Mouse (Mus musculus) CH12.LX (cell line): Measurements from ENCODE around the gene Pigk. TPM values are rescaled to one million over a fixed set of nuclear protein-coding genes. Genes with fewer than 3 reads are reported as not detected.
"Not testable (repeated sequence)": the region's sequence is repeated elsewhere in the genome, so short reads cannot be mapped to it uniquely, and the experiment has no call there.

Experiments
- DNase-seq: peaks from one replicate; pipeline ENCODE4 v3.0.0-alpha.2; 2013; ENCODE audit errors: extremely low read depth
- H3K27ac ChIP-seq: 2 replicates; pipeline ENCODE4 v1.5.1; 2012; ENCODE audit warnings: low read depth, mild to moderate bottlenecking, control low read depth, moderate library complexity; ENCODE audit not compliant: insufficient read depth
- H3K27me3 ChIP-seq: replicated peaks from 2 replicates; pipeline ENCODE3; 2012; ENCODE audit warnings: inconsistent platforms
- H3K36me3 ChIP-seq, 2 experiments: replicated peaks in 1 of 2; 2 replicates each; pipeline versions ENCODE3 to v1.6.1; 2012; ENCODE audit warnings: inconsistent platforms in 1 of 2, low read length in 1 of 2, mild to moderate bottlenecking in 1 of 2, mixed read lengths in 1 of 2, moderate library complexity in 1 of 2; ENCODE audit not compliant: control insufficient read depth in 1 of 2, insufficient read depth in 1 of 2
- H3K4me1 ChIP-seq, 2 experiments: 2 replicates each; pipeline ENCODE4 v1.6.1; 2012; ENCODE audit warnings: inconsistent platforms in 1 of 2, moderate library complexity in 1 of 2; ENCODE audit not compliant: insufficient read depth in 2 of 2, control insufficient read depth in 1 of 2
- H3K4me2 ChIP-seq: 2 replicates; pipeline ENCODE4 v1.6.1; 2012; ENCODE audit warnings: low read depth, mild to moderate bottlenecking, control low read depth; ENCODE audit not compliant: poor library complexity, insufficient read depth, severe bottlenecking
- H3K4me3 ChIP-seq, 3 experiments: fragments of 150-350 bp in 1 of 3; sonication (generic) in 1 of 3; replicated peaks in 1 of 3; 2 replicates each; pipeline versions ENCODE3 to v1.5.1; 2011 to 2012; ENCODE audit warnings: low read depth in 2 of 3, low read length in 2 of 3, mild to moderate bottlenecking in 2 of 3, moderate library complexity in 2 of 3, control low read depth in 1 of 3, improper control_type of control experiment in 1 of 3, inconsistent platforms in 1 of 3, mixed read lengths in 1 of 3; ENCODE audit not compliant: poor library complexity in 1 of 3
- H3K79me2 ChIP-seq: replicated peaks from 2 replicates; pipeline ENCODE4 v1.6.1; 2012; ENCODE audit warnings: mild to moderate bottlenecking, moderate library complexity; ENCODE audit not compliant: control insufficient read depth, poor library complexity, insufficient read depth, severe bottlenecking; ENCODE audit errors: extremely low read depth
- H3K9ac ChIP-seq: 2 replicates; pipeline ENCODE4 v1.6.1; 2012; ENCODE audit warnings: low read depth, mild to moderate bottlenecking, control low read depth, moderate library complexity; ENCODE audit not compliant: insufficient read depth
- H3K9me3 ChIP-seq: replicated peaks from 2 replicates; pipeline ENCODE3; 2012; ENCODE audit warnings: low read length, inconsistent platforms, mixed read lengths
- CTCF ChIP-seq, 2 experiments: IDR thresholded peaks in 1 of 2; conservative IDR thresholded peaks in 1 of 2; 2 replicates each; pipeline ENCODE4 v1.5.1; 2011 to 2012; ENCODE audit warnings: low read depth in 2 of 2, low read length in 2 of 2, improper control_type of control experiment in 1 of 2, inconsistent platforms in 1 of 2, mild to moderate bottlenecking in 1 of 2, moderate library complexity in 1 of 2
- E2F4 ChIP-seq: IDR thresholded peaks from 2 replicates; pipeline ENCODE4 v1.6.1; 2011; ENCODE audit warnings: low read depth, low read length, improper control_type of control experiment; ENCODE audit not compliant: insufficient replicate concordance
- ELF1 ChIP-seq: IDR thresholded peaks from 2 replicates; pipeline ENCODE4 v1.6.1; 2014; ENCODE audit warnings: low read depth, mild to moderate bottlenecking, inconsistent platforms, low read length, improper control_type of control experiment
- ETS1 ChIP-seq: conservative IDR thresholded peaks from 2 replicates; pipeline ENCODE4 v1.6.1; 2012; ENCODE audit warnings: low read depth, mild to moderate bottlenecking, inconsistent platforms, low read length, improper control_type of control experiment, moderate library complexity
- GABPA ChIP-seq: IDR thresholded peaks from 2 replicates; pipeline ENCODE4 v1.6.1; 2012; ENCODE audit warnings: low read depth, low read length, improper control_type of control experiment, inconsistent platforms; ENCODE audit not compliant: insufficient replicate concordance
- HCFC1 ChIP-seq: IDR thresholded peaks from 2 replicates; pipeline ENCODE4 v1.6.1; 2012; ENCODE audit warnings: low read depth, mild to moderate bottlenecking, inconsistent platforms, low read length, improper control_type of control experiment
- IRF4 ChIP-seq: IDR thresholded peaks from 2 replicates; pipeline ENCODE4 v1.6.1; 2014; ENCODE audit warnings: low read depth, mild to moderate bottlenecking, inconsistent platforms, low read length, improper control_type of control experiment
- MAFK ChIP-seq: IDR thresholded peaks from 2 replicates; pipeline ENCODE4 v1.6.1; 2011; ENCODE audit warnings: low read length, improper control_type of control experiment; ENCODE audit not compliant: insufficient replicate concordance
- MAZ ChIP-seq: IDR thresholded peaks from 2 replicates; pipeline ENCODE4 v1.6.1; 2012; ENCODE audit warnings: low read depth, mild to moderate bottlenecking, inconsistent platforms, low read length, improper control_type of control experiment, moderate library complexity
- PAX5 ChIP-seq: IDR thresholded peaks from 2 replicates; pipeline ENCODE4 v1.6.1; 2012; ENCODE audit warnings: low read length, inconsistent platforms, mixed read lengths
- TCF12 ChIP-seq: IDR thresholded peaks from 2 replicates; pipeline ENCODE4 v1.6.1; 2014; ENCODE audit warnings: low read depth, mild to moderate bottlenecking, inconsistent platforms, low read length, improper control_type of control experiment
- USF2 ChIP-seq: conservative IDR thresholded peaks from 2 replicates; pipeline ENCODE4 v1.6.1; 2011; ENCODE audit warnings: low read depth, low read length, improper control_type of control experiment
- ZC3H11A ChIP-seq: IDR thresholded peaks from 2 replicates; pipeline ENCODE4 v1.6.1; 2012; ENCODE audit warnings: low read depth, mild to moderate bottlenecking, inconsistent platforms, low read length, improper control_type of control experiment
- ZNF384 ChIP-seq: IDR thresholded peaks from 2 replicates; pipeline ENCODE4 v1.6.1; 2012; ENCODE audit warnings: low read depth, low read length, improper control_type of control experiment, inconsistent platforms
- dilution Hi-C: fragments of 300-500 bp; cut with MboI; formaldehyde crosslinking; loops from 2 replicates; pipeline ENCODE4 v1.14.3; 2020; ENCODE audit warnings: low sequenced_read_pairs; ENCODE audit not compliant: extremely low pct_unique_long_range_greater_than_20kb, extremely low pct_ligation_motif_present
- in situ Hi-C: fragments of 300-500 bp; cut with MboI; formaldehyde crosslinking; loops from 3 replicates; pipeline ENCODE4 v1.14.3; 2019; ENCODE audit warnings: low sequenced_read_pairs, low pct_ligation_motif_present, low pct_unique_long_range_greater_than_20kb, mixed read lengths
- polyA plus RNA-seq: library from polyadenylated mRNA; unstranded; fragments of >175 nt; gene quantifications from 2 replicates; pipeline ENCODE4 v1.2.1, GENCODE M21; 2012; ENCODE audit warnings: low read depth; ENCODE audit not compliant: insufficient read length
- total RNA-seq, 2 experiments: library from RNA; depleted of rRNA; stranded (reverse); fragments of 300-350 nt in 1 of 2; fragments of >200 nt in 1 of 2; gene quantifications; 2 replicates each; pipeline ENCODE4 v1.2.3; 2012 to 2014

Pigk gene
- total and polyA plus RNA-seq, 3 experiments = 56.4 to 79.3 (median 67.5) TPM

DNA sequence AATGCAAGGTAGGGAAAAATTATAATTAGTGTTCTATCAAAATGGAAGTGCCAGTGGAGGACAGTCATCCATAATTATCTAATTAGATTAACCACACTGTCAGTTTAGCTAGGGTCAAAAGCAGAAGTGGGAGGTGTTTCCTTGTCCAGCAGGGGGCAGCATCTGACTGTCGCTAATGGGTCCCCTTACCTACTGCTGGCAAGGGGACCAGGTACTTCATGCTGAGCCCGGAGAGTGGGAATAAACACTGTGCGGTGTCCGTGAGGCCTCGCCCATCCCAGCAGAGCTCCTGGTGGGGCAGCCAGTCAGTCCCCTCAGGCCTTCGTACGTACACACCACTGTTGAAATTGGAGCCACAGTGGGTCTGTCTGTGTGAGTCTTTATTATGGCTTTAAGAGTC is 69.9 kb downstream of the Pigk start (continued):
- no peak for TF ChIP-seq ETS1
- no peak for TF ChIP-seq MAFK
- TF ChIP-seq E2F4 = no peak
- no peak for TF ChIP-seq PAX5
- no peak for TF ChIP-seq HCFC1

- dilution Hi-C loops, H3K9ac ChIP-seq, DNase-seq, H3K27ac ChIP-seq, H3K4me3 ChIP-seq, H3K27me3 ChIP-seq, H3K4me2 ChIP-seq, H3K9me3 ChIP-seq, H3K79me2 ChIP-seq, H3K4me1 ChIP-seq: not testable (repeated sequence)
- in situ Hi-C loops = loop anchor here (25.0 kb wide), 1 partner anchor 728 kb away; no protein-coding TSS in a partner anchor
- H3K36me3 ChIP-seq = peaks cover 25 to 51% of the 10 kb centered on the region in 2 experiments
Measured at GRCm38 (mm10) chr3:152784353-152784752, 70.5 kb downstream of the Pigk start.

- H3K27ac ChIP-seq, dilution Hi-C loops, H3K9me3 ChIP-seq, H3K9ac ChIP-seq, H3K79me2 ChIP-seq, H3K4me1 ChIP-seq, H3K4me2 ChIP-seq, H3K4me3 ChIP-seq, H3K27me3 ChIP-seq, DNase-seq: not testable (repeated sequence)
- in situ Hi-C loops = loop anchor here (25.0 kb wide), 1 partner anchor 724 kb away; no protein-coding TSS in a partner anchor
- H3K36me3 ChIP-seq = peaks cover 35 to 73% of the 10 kb centered on the region in 2 experiments
Measured at GRCm38 (mm10) chr3:152788301-152788953, 74.5 kb downstream of the Pigk start.

- Histone ChIP-seq H3K27me3 (no peaks in the 10 kb centered on the region), H3K4me2 (no peak overlapping the region), H3K79me2 (no peaks in the 10 kb centered on the region), H3K9me3 (no peaks in the 10 kb centered on the region), H3K27ac (no peak overlapping the region), H3K4me1 (no peaks in the 10 kb centered on the region), H3K4me3 (no peak overlapping the region), H3K36me3 (peaks cover 16 to 45% of the 10 kb centered on the region in 2 experiments), H3K9ac (no peak overlapping the region)
- in situ Hi-C loops (loop anchor here (25.0 kb wide), 1 partner anchor 720 kb away; no protein-coding TSS in a partner anchor), dilution Hi-C loops (no loop called here)
- DNase-seq = no peak
- TF ChIP-seq ZC3H11A (no peak), CTCF (conservative IDR thresholded peaks at IDR 0.05 in 1 of 2, IDR thresholded peaks at IDR 0.05 in 1 of 2; ENCODE audit: low read depth in 2 of 2, low read length in 2 of 2) (no peak), GABPA (no peak), ZNF384 (no peak), MAZ (no peak), TCF12 (no peak), USF2 (no peak), MAFK (no peak), PAX5 (no peak), IRF4 (no peak), ELF1 (no peak)
Measured at GRCm38 (mm10) chr3:152792601-152793000, 78.7 kb downstream of the Pigk start.
